In genomic region chr10:97589574-97589973, GRCm38 (mm10) we compare ENCODE assay signal across 24 mouse cellular contexts. TPM values are rescaled to one million over a fixed set of nuclear protein-coding genes. Genes with fewer than 3 reads are reported as not detected.
DNase-seq lines count a peak whose midpoint lies in the region; ATAC-seq and TF ChIP-seq lines count a peak whose summit lies in the region.
"Had no signal": no experiment of that assay in that cellular context is flagged by ENCODE, and none has a peak within 500 bp of the region (broad histone marks: within the 10 kb centered on the region; RNA-seq: fewer than 3 reads in every experiment).

No protein-coding gene starts in this region.

- no peak for ATAC-seq in intestine, embryonic 15.5 days
- ATAC-seq in intestine, postnatal 0 days = no peak
- ATAC-seq in heart, embryonic 12.5 days (ENCODE audit: insufficient number of reproducible peaks, low FRiP score) = peak; percentile 59

- H3K36me3 ChIP-seq in intestine, embryonic 15.5 days = no peaks in the 10 kb centered on the region
- no peaks in the 10 kb centered on the region for H3K36me3 ChIP-seq in intestine, postnatal 0 days (ENCODE audit: control insufficient read depth, insufficient read depth)
- H3K36me3 ChIP-seq in heart, embryonic 12.5 days = no peaks in the 10 kb centered on the region
- H3K36me3 ChIP-seq: embryonic facial prominence, embryonic 15.5 days; forebrain, embryonic 12.5 days; limb, embryonic 12.5 days; midbrain, embryonic 12.5 days had no signal

- TF ChIP-seq CTCF in intestine, postnatal 0 days (IDR thresholded peaks at IDR 0.05; ENCODE audit: low read depth) = no peak

- H3K27ac ChIP-seq in intestine, embryonic 15.5 days = peak overlapping the region; percentile 44; the same call in 1 of the 2 replicates
- H3K27ac ChIP-seq in intestine, postnatal 0 days (ENCODE audit: low read depth, low read length) = no peak overlapping the region
- 0 out of 2 replicates have a peak overlapping the region, but pooled peaks have one; percentile 40 for H3K27ac ChIP-seq in heart, embryonic 12.5 days (ENCODE audit: poor library complexity, severe bottlenecking)
- H3K27ac ChIP-seq: forebrain, embryonic 12.5 days; macrophage; midbrain, embryonic 12.5 days had no signal

- no peaks in the 10 kb centered on the region for H3K9me3 ChIP-seq in intestine, embryonic 15.5 days
- H3K9me3 ChIP-seq in intestine, postnatal 0 days (ENCODE audit: control insufficient read depth) = no peaks in the 10 kb centered on the region
- H3K9me3 ChIP-seq in heart, embryonic 12.5 days (replicated peaks) = no peaks in the 10 kb centered on the region
- H3K9me3 ChIP-seq: embryonic facial prominence, embryonic 15.5 days; forebrain, embryonic 12.5 days; limb, embryonic 12.5 days; midbrain, embryonic 12.5 days had no signal

- H3K4me1 ChIP-seq in intestine, embryonic 15.5 days (replicated peaks) = no peaks in the 10 kb centered on the region; the same call in 1 of the 2 replicates
- no peaks in the 10 kb centered on the region for H3K4me1 ChIP-seq in intestine, postnatal 0 days (replicated peaks; ENCODE audit: control insufficient read depth, insufficient read depth, low read length)
- peaks cover 8% of the 10 kb centered on the region for H3K4me1 ChIP-seq in heart, embryonic 12.5 days (replicated peaks)
- H3K4me1 ChIP-seq: forebrain, embryonic 12.5 days; midbrain, embryonic 12.5 days had no signal

- H3K9ac ChIP-seq in intestine, embryonic 15.5 days = no peak overlapping the region
- H3K9ac ChIP-seq in intestine, postnatal 0 days (ENCODE audit: low read depth, low read length) = no peak overlapping the region
- H3K9ac ChIP-seq in heart, embryonic 12.5 days = no peak overlapping the region
- H3K9ac ChIP-seq: embryonic facial prominence, embryonic 15.5 days; forebrain, embryonic 12.5 days; limb, embryonic 12.5 days; midbrain, embryonic 12.5 days had no signal

- H3K4me2 ChIP-seq in intestine, embryonic 15.5 days (replicated peaks) = no peak overlapping the region
- H3K4me2 ChIP-seq in intestine, postnatal 0 days (replicated peaks; ENCODE audit: low read depth) = no peak overlapping the region
- H3K4me2 ChIP-seq in heart, embryonic 12.5 days = no peak overlapping the region
- H3K4me2 ChIP-seq: embryonic facial prominence, embryonic 15.5 days; forebrain, embryonic 12.5 days; limb, embryonic 12.5 days; midbrain, embryonic 12.5 days had no signal

- intact Hi-C loops in heart, postnatal 36 days (cut with DNase I) = loop anchor here (5.0 kb wide), 2 partner anchors 78 to 107 kb away; no protein-coding TSS in a partner anchor

- H3K27me3 ChIP-seq in intestine, embryonic 15.5 days (replicated peaks) = no peaks in the 10 kb centered on the region
- H3K27me3 ChIP-seq in intestine, postnatal 0 days (replicated peaks; ENCODE audit: control insufficient read depth, insufficient read depth, low read length) = no peaks in the 10 kb centered on the region
- H3K27me3 ChIP-seq in heart, embryonic 12.5 days (replicated peaks) = no peaks in the 10 kb centered on the region
- H3K27me3 ChIP-seq: embryonic facial prominence, embryonic 15.5 days; forebrain, embryonic 12.5 days; limb, embryonic 12.5 days; midbrain, embryonic 12.5 days had no signal

- no peak overlapping the region for H3K4me3 ChIP-seq in intestine, embryonic 15.5 days (replicated peaks)
- H3K4me3 ChIP-seq in intestine, postnatal 0 days (ENCODE audit: low read depth, low read length) = no peak overlapping the region
- no peak overlapping the region for H3K4me3 ChIP-seq in heart, embryonic 12.5 days
- H3K4me3 ChIP-seq: embryonic facial prominence, embryonic 15.5 days; forebrain, embryonic 12.5 days; limb, embryonic 12.5 days; midbrain, embryonic 12.5 days had no signal

- peak; percentile 65 to 71 for DNase-seq in heart, adult 18-20 months
- peak; percentile 39 to 47 for DNase-seq in heart, postnatal 36 days
- DNase-seq in embryo, embryonic 11 days = no peak
- DNase-seq in yolk sac, embryonic 10.5 days (ENCODE audit: low spot score) = no peak
- no peak for DNase-seq in thymus, postnatal 36 days
- DNase-seq: adrenal gland, adult 2 months; cerebellum, adult 11-12 months; kidney, adult 11 months; kidney, postnatal 14 days; spleen, adult 18-20 months had no signal

- WGBS in intestine, embryonic 15.5 days = 73% methylated on average over 6 of the region's 6 CpGs
- 79% methylated on average over 6 of the region's 6 CpGs for WGBS in intestine, postnatal 0 days
- 27% methylated on average over 6 of the region's 6 CpGs for WGBS in heart, embryonic 12.5 days

RNA-seq across cellular contexts. Expression of gene Kera, which starts 17.1 kb away (rescaled TPM):
- polyA plus RNA-seq in intestine, embryonic 15.5 days (2015; fragmentation: Nextera tagmentation; extraction: Ambion mirVana) = 0.20 and 0.25 TPM in 2 replicates
- 0.13 and 0.18 TPM in 2 replicates for polyA plus RNA-seq in intestine, postnatal 0 days (2015; fragmentation: Nextera tagmentation; extraction: Ambion mirVana)
- total RNA-seq in heart, adult 18-20 months (2021) = not detected
- 0.17 TPM in 1 of 2 replicates, not detected in the other for polyA plus RNA-seq in heart, embryonic 12.5 days (2016; fragmentation: Nextera tagmentation; extraction: Ambion mirVana)
- total RNA-seq in heart, postnatal 36 days (2021) = not detected
- total RNA-seq: adrenal gland, adult 2 months; common myeloid progenitor, adult 5-6 weeks; ES-E14; neutrophil, adult 5-6 weeks had no signal
- polyA plus RNA-seq: adrenal gland, adult 2 months; hindbrain, embryonic 11.5 days; macrophage; testis, adult 2 months had no signal

RNA-seq across cellular contexts. Expression of gene Lum, which starts 24.6 kb away (rescaled TPM):
- polyA plus RNA-seq in intestine, embryonic 15.5 days (2015; fragmentation: Nextera tagmentation; extraction: Ambion mirVana) = 233 and 290 TPM in 2 replicates
- polyA plus RNA-seq in intestine, postnatal 0 days (2015; fragmentation: Nextera tagmentation; extraction: Ambion mirVana) = 108 and 111 TPM in 2 replicates
- 10 to 100 TPM; 38.5 to 53.8 TPM for total RNA-seq in heart, adult 18-20 months (2021)
- 87.6 and 99.5 TPM in 2 replicates for polyA plus RNA-seq in heart, embryonic 12.5 days (2016; fragmentation: Nextera tagmentation; extraction: Ambion mirVana)
- 10 to 100 TPM; 51.9 to 64.4 TPM for total RNA-seq in heart, postnatal 36 days (2021)
- total RNA-seq: common myeloid progenitor, adult 5-6 weeks; ES-E14; neutrophil, adult 5-6 weeks had no signal
- polyA plus RNA-seq: macrophage had no signal

RNA-seq across cellular contexts. Expression of gene Epyc, which starts 54.3 kb away (rescaled TPM):
- polyA plus RNA-seq in intestine, embryonic 15.5 days (2015; fragmentation: Nextera tagmentation; extraction: Ambion mirVana) = 0.35 and 0.48 TPM in 2 replicates
- polyA plus RNA-seq in intestine, postnatal 0 days (2015; fragmentation: Nextera tagmentation; extraction: Ambion mirVana) = 0.21 and 0.37 TPM in 2 replicates
- under 1 TPM; 0.26 to 0.35 TPM for total RNA-seq in heart, adult 18-20 months (2021)
- 0.42 and 0.79 TPM in 2 replicates for polyA plus RNA-seq in heart, embryonic 12.5 days (2016; fragmentation: Nextera tagmentation; extraction: Ambion mirVana)
- total RNA-seq in heart, postnatal 36 days (2021) = under 1 TPM; 0.30 to 0.44 TPM
- total RNA-seq: common myeloid progenitor, adult 5-6 weeks; ES-E14; layer of hippocampus, postnatal 25 days; neutrophil, adult 5-6 weeks had no signal
- polyA plus RNA-seq: adrenal gland, adult 2 months; macrophage had no signal

Comparison
In these comparisons a context has a peak if more than half of its experiments do, and no peak if none do; other contexts are left out.
1. DNase-seq: peak in heart, adult 18-20 months (2 of 2) and heart, postnatal 36 days (2 of 2); none in embryo, embryonic 11 days (single experiment), yolk sac, embryonic 10.5 days (single experiment) and thymus, postnatal 36 days (0 of 2).